Mouse (Mus musculus) ES-Bruce4 (cell line): ENCODE results near the gene Casq2. TPM values are rescaled to one million over a fixed set of nuclear protein-coding genes. Genes with fewer than 3 reads are reported as not detected.

Experiments
- H3K27ac ChIP-seq: 2 replicates; pipeline ENCODE4 v1.5.1; 2012; ENCODE audit warnings: low read length, inconsistent platforms; ENCODE audit not compliant: insufficient read depth
- H3K27me3 ChIP-seq: 2 replicates; pipeline ENCODE4 v1.6.1; 2012; ENCODE audit warnings: mild to moderate bottlenecking, low read length, inconsistent platforms; ENCODE audit not compliant: control insufficient read depth, poor library complexity, insufficient read depth, severe bottlenecking
- H3K36me3 ChIP-seq: 2 replicates; pipeline ENCODE4 v1.6.1; 2012; ENCODE audit warnings: inconsistent platforms, mild to moderate bottlenecking, low read length, moderate library complexity; ENCODE audit not compliant: control insufficient read depth, poor library complexity, insufficient read depth, severe bottlenecking
- H3K4me1 ChIP-seq: one replicate; pipeline ENCODE4 v1.8.1; 2011; ENCODE audit warnings: low read length; ENCODE audit not compliant: control insufficient read depth, insufficient read depth
- H3K4me3 ChIP-seq: 2 replicates; pipeline ENCODE4 v1.5.1; 2011; ENCODE audit warnings: low read depth, mild to moderate bottlenecking, low read length
- H3K9ac ChIP-seq: 2 replicates; pipeline ENCODE4 v1.6.1; 2012; ENCODE audit warnings: low read depth, mild to moderate bottlenecking, inconsistent platforms; ENCODE audit not compliant: poor library complexity, severe bottlenecking
- H3K9me3 ChIP-seq: replicated peaks from 2 replicates; pipeline ENCODE4 v1.6.1; 2012; ENCODE audit warnings: mild to moderate bottlenecking, low read length, inconsistent platforms; ENCODE audit not compliant: control insufficient read depth, poor library complexity, insufficient read depth, severe bottlenecking
- CTCF ChIP-seq: IDR thresholded peaks from one replicate; pipeline ENCODE4 v1.8.1; 2011; ENCODE audit warnings: low read depth, low read length
- EP300 ChIP-seq: IDR thresholded peaks from 2 replicates; pipeline ENCODE4 v1.6.1; 2011; ENCODE audit warnings: low read depth, low read length; ENCODE audit not compliant: insufficient read depth
- POLR2A ChIP-seq: IDR thresholded peaks from one replicate; pipeline ENCODE4 v1.8.1; 2011; ENCODE audit warnings: low read length; ENCODE audit not compliant: insufficient read depth
- polyA plus RNA-seq: library from polyadenylated mRNA; stranded (reverse); fragments of >200 nt; gene quantifications from 2 replicates; pipeline ENCODE4 v1.2.4, GENCODE M21; 2011; ENCODE audit warnings: low read depth; ENCODE audit not compliant: missing spikeins, insufficient read depth, insufficient read length

Casq2 gene
- polyA plus RNA-seq, 1 experiment, result not detected

GRCm38 (mm10) chr3:102188972-102189371 is 102.8 kb downstream of the Casq2 start:
- Histone ChIP-seq H3K9ac (peak overlapping the region; percentile 51; the same call in 1 of the 2 replicates), H3K27ac (peak overlapping the region; percentile 99), H3K36me3 (peaks cover 6% of the 10 kb centered on the region), H3K27me3 (no peaks in the 10 kb centered on the region), H3K4me1 (peaks cover 3% of the 10 kb centered on the region), H3K9me3 (peaks cover 19% of the 10 kb centered on the region), H3K4me3 (no peak overlapping the region)
- TF ChIP-seq POLR2A, result no peak
- TF ChIP-seq EP300, result no peak
- TF ChIP-seq CTCF, result no peak

GRCm38 (mm10) chr3:102190015-102190414 is 103.8 kb downstream of the Casq2 start:
- H3K27me3 ChIP-seq, result no peaks in the 10 kb centered on the region
- peak overlapping the region; percentile 99 for H3K27ac ChIP-seq
- TF ChIP-seq EP300 (peak; percentile 92), CTCF (no peak), POLR2A (no peak)
- no peak overlapping the region for H3K4me3 ChIP-seq
- H3K9me3 ChIP-seq, result peaks cover 19% of the 10 kb centered on the region
- no peak overlapping the region for H3K9ac ChIP-seq
- H3K36me3 ChIP-seq, result peaks cover 6% of the 10 kb centered on the region
- H3K4me1 ChIP-seq, result no peaks in the 10 kb centered on the region

- Histone ChIP-seq H3K27ac (peak overlapping the region; percentile 99), H3K27me3 (no peaks in the 10 kb centered on the region), H3K36me3 (peaks cover 6% of the 10 kb centered on the region), H3K9me3 (peaks cover 19% of the 10 kb centered on the region), H3K9ac (no peak overlapping the region), H3K4me1 (no peaks in the 10 kb centered on the region), H3K4me3 (no peak overlapping the region)
- TF ChIP-seq POLR2A, result no peak
- TF ChIP-seq CTCF, result no peak
- no peak for TF ChIP-seq EP300
Observed at GRCm38 (mm10) chr3:102190642-102191041, 104.4 kb downstream of the Casq2 start.

GRCm38 (mm10) chr3:102191575-102191974 is 105.4 kb downstream of the Casq2 start:
- H3K27me3 ChIP-seq, result no peaks in the 10 kb centered on the region
- no peak overlapping the region for H3K4me3 ChIP-seq
- no peak overlapping the region for H3K9ac ChIP-seq
- H3K36me3 ChIP-seq, result peaks cover 8% of the 10 kb centered on the region
- H3K9me3 ChIP-seq, result peaks cover 15% of the 10 kb centered on the region
- peak overlapping the region; percentile 99 for H3K27ac ChIP-seq
- no peak for TF ChIP-seq POLR2A
- no peaks in the 10 kb centered on the region for H3K4me1 ChIP-seq

- Histone ChIP-seq H3K4me3 (no peak overlapping the region), H3K27ac (peak overlapping the region; percentile 29; the same call in 1 of the 2 replicates)
Observed at GRCm38 (mm10) chr3:102192621-102193020, 106.4 kb downstream of the Casq2 start.

GRCm38 (mm10) chr3:102193488-102194290 is 107.5 kb downstream of the Casq2 start:
- H3K4me3 ChIP-seq, result peak overlapping the region; percentile 3
- no peaks in the 10 kb centered on the region for H3K4me1 ChIP-seq
- peak overlapping the region; percentile 74 for H3K27ac ChIP-seq
- peaks cover 15% of the 10 kb centered on the region for H3K9me3 ChIP-seq
- no peak for TF ChIP-seq POLR2A
- TF ChIP-seq CTCF, result no peak
- peak; percentile 68; the same call in 1 of the 2 replicates for TF ChIP-seq EP300
- H3K36me3 ChIP-seq, result peaks cover 10% of the 10 kb centered on the region
- peak overlapping the region; percentile 17 for H3K9ac ChIP-seq
- no peaks in the 10 kb centered on the region for H3K27me3 ChIP-seq

More at GRCm38 (mm10) chr3:102192621-102193020, 106.4 kb downstream of the Casq2 start:
- H3K27me3 ChIP-seq, result no peaks in the 10 kb centered on the region
- H3K4me1 ChIP-seq, result no peaks in the 10 kb centered on the region
- TF ChIP-seq POLR2A, result no peak
- no peak for TF ChIP-seq CTCF
- no peak for TF ChIP-seq EP300
- H3K9me3 ChIP-seq, result peaks cover 15% of the 10 kb centered on the region
- H3K9ac ChIP-seq, result no peak overlapping the region
- H3K36me3 ChIP-seq, result peaks cover 10% of the 10 kb centered on the region
